In the genomic region with DNA sequence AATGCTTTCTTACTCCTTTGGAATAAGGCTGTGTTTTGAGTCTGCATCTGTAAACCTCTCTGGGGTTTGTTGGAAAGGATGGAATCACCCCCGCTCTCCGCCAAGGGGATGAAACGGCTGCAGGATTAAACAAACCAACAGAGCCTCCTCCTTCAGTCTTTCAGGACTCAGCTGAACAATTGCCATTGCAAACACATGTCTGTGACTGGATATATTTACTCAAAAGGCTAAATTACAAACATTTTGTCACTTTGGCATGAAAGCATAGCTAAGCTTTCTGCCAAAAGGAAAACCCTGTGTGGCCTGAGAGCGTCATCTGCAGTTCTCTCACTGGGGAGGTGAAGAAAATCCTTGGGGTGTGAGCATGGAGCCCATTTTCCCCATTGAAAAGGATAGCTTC, we compare ENCODE assay signal across 13 mouse cellular contexts.
"Had no signal": no experiment of that assay in that cellular context is flagged by ENCODE, and none has a peak within 500 bp of the region (broad histone marks: within the 10 kb centered on the region; RNA-seq: fewer than 3 reads in every experiment).

No protein-coding gene starts in this region.

- ATAC-seq: intestine, embryonic 15.5 days; midbrain, embryonic 13.5 days had no signal

- H3K27me3 ChIP-seq: intestine, embryonic 15.5 days; neural tube, embryonic 15.5 days had no signal

- H3K4me3 ChIP-seq: intestine, embryonic 15.5 days; kidney, embryonic 15.5 days; limb, embryonic 13.5 days; lung, embryonic 15.5 days; midbrain, embryonic 13.5 days; myocyte; neural tube, embryonic 15.5 days had no signal

- H3K4me2 ChIP-seq: intestine, embryonic 15.5 days; kidney, embryonic 15.5 days; limb, embryonic 13.5 days; lung, embryonic 15.5 days; midbrain, embryonic 13.5 days; neural tube, embryonic 15.5 days had no signal

- H3K36me3 ChIP-seq: intestine, embryonic 15.5 days; kidney, embryonic 15.5 days; limb, embryonic 13.5 days; lung, embryonic 15.5 days; midbrain, embryonic 13.5 days; neural tube, embryonic 15.5 days had no signal

- H3K9ac ChIP-seq: intestine, embryonic 15.5 days; kidney, embryonic 15.5 days; limb, embryonic 13.5 days; liver, embryonic 14.5 days; lung, embryonic 15.5 days; midbrain, embryonic 13.5 days; neural tube, embryonic 15.5 days had no signal

- H3K9me3 ChIP-seq: intestine, embryonic 15.5 days; kidney, embryonic 15.5 days; limb, embryonic 13.5 days; lung, embryonic 15.5 days; midbrain, embryonic 13.5 days; neural tube, embryonic 15.5 days had no signal

- H3K27ac ChIP-seq: intestine, embryonic 15.5 days; kidney, embryonic 15.5 days; limb, embryonic 13.5 days; liver, embryonic 14.5 days; lung, embryonic 15.5 days; midbrain, embryonic 13.5 days; neural tube, embryonic 15.5 days; stomach, postnatal 0 days had no signal

- DNase-seq: kidney, adult 2 months; kidney, postnatal 14 days; left cerebral cortex, postnatal 4 days; thymus, postnatal 4 days had no signal
